Mouse (Mus musculus) ES-Bruce4 (cell line): Measurements from ENCODE around the gene Lect2.

ENCODE experiments used
- CTCF ChIP-seq: IDR thresholded peaks from one replicate; pipeline ENCODE4 v1.8.1; 2011; ENCODE audit warnings: low read depth, low read length
- EP300 ChIP-seq: IDR thresholded peaks from 2 replicates; pipeline ENCODE4 v1.6.1; 2011; ENCODE audit warnings: low read depth, low read length; ENCODE audit not compliant: insufficient read depth
- POLR2A ChIP-seq: IDR thresholded peaks from one replicate; pipeline ENCODE4 v1.8.1; 2011; ENCODE audit warnings: low read length; ENCODE audit not compliant: insufficient read depth

- TF ChIP-seq CTCF (no peak), POLR2A (no peak), EP300 (peak; percentile 89)
Measured at GRCm38 (mm10) chr13:56581961-56582434, 33.7 kb upstream of the Lect2 start.
